Mouse (Mus musculus) G1E-ER4 (cell line): ENCODE data around the gene Cd59b. TPM values are rescaled to one million over a fixed set of nuclear protein-coding genes. Genes with fewer than 3 reads are reported as not detected.

ENCODE experiments used
- GATA1 ChIP-seq: IDR thresholded peaks from one replicate; pipeline ENCODE4 v1.8.0; 2012; ENCODE audit warnings: low read length, inconsistent platforms
- polyA plus RNA-seq: library from polyadenylated mRNA; stranded (reverse); fragments of >175 nt; gene quantifications from 2 replicates; pipeline ENCODE4 v1.2.3, GENCODE M21; 2012

Cd59b gene
- polyA plus RNA-seq, 1 experiment, result not detected

- TF ChIP-seq GATA1, result no peak
These were observed 64.8 kb downstream of the Cd59b start for GRCm38 (mm10) chr2:104134150-104135056.

- TF ChIP-seq GATA1, result no peak
These were observed 66.3 kb downstream of the Cd59b start for GRCm38 (mm10) chr2:104135920-104136319.

Other genes starting within 250 kb of the Cd59b start
- gene Lmo2, start 111.9 kb upstream of the Cd59b start, polyA plus RNA-seq, result 582 and 771 TPM in 2 replicates
- gene Fbxo3, start 42.1 kb upstream of the Cd59b start, polyA plus RNA-seq, result 11.0 and 12.8 TPM in 2 replicates
- gene 4931422A03Rik, start 41.5 kb upstream of the Cd59b start, polyA plus RNA-seq, result not detected in 2 replicates
- gene Gm10912, start 4.0 kb upstream of the Cd59b start, polyA plus RNA-seq, result not detected in 2 replicates
- gene Gm10799, start 1.3 kb upstream of the Cd59b start, polyA plus RNA-seq, result not detected in 2 replicates
- gene Cd59a, start 26.0 kb downstream of the Cd59b start, polyA plus RNA-seq, result not detected in 2 replicates
- 0.23 and 0.42 TPM in 2 replicates for gene A930018P22Rik, start 52.9 kb downstream of the Cd59b start, polyA plus RNA-seq